ENCODE assay signal across 13 mouse cellular contexts in genomic region chr10:61764689-61765088, GRCm38 (mm10). TPM values are rescaled to one million over a fixed set of nuclear protein-coding genes. Genes with fewer than 3 reads are reported as not detected.
A peak's percentile ranks its signal among the peaks of the same experiment; 100 is the strongest.
DNase-seq lines count a peak whose midpoint lies in the region; ATAC-seq lines count a peak whose summit lies in the region.
"Had no signal": no experiment of that assay in that cellular context is flagged by ENCODE, and none has a peak within 500 bp of the region (broad histone marks: within the 10 kb centered on the region; RNA-seq: fewer than 3 reads in every experiment).

No protein-coding gene starts in this region.

- 26% methylated on average over 8 of the region's 8 CpGs for WGBS in heart, embryonic 12.5 days

- peak; percentile 47 for DNase-seq in kidney, postnatal 14 days
- DNase-seq in kidney, adult 18-20 months: no peak
- peak; percentile 52 for DNase-seq in cerebellum, adult 9-11 months
- DNase-seq in lung, postnatal 10 days: peak; percentile 75
- no peak for DNase-seq in layer of hippocampus, postnatal 25 days (ENCODE audit: extremely low spot score in 1 of 2, low spot score in 1 of 2)
- no peak for DNase-seq in B cell, adult 2 months
- DNase-seq: gastrocnemius, adult 2 months; thymus, postnatal 4 days had no signal

- H3K9ac ChIP-seq in heart, embryonic 12.5 days: no peak overlapping the region; the same call in 1 of the 2 replicates
- H3K9ac ChIP-seq: midbrain, embryonic 12.5 days had no signal

- peak overlapping the region; percentile 7; the same call in 1 of the 2 replicates for H3K4me3 ChIP-seq in heart, embryonic 12.5 days
- H3K4me3 ChIP-seq: gastrocnemius, adult 2 months; layer of hippocampus, adult 2 months; midbrain, embryonic 12.5 days had no signal

- H3K27me3 ChIP-seq in heart, embryonic 12.5 days (replicated peaks): no peaks in the 10 kb centered on the region

- no peaks in the 10 kb centered on the region for H3K36me3 ChIP-seq in heart, embryonic 12.5 days

- H3K4me1 ChIP-seq in heart, embryonic 12.5 days (replicated peaks): peaks cover 20% of the 10 kb centered on the region

- H3K27ac ChIP-seq in heart, embryonic 12.5 days (ENCODE audit: poor library complexity, severe bottlenecking): peak overlapping the region; percentile 70
- H3K27ac ChIP-seq: gastrocnemius, adult 2 months; layer of hippocampus, adult 2 months; midbrain, embryonic 12.5 days had no signal

- H3K4me2 ChIP-seq in heart, embryonic 12.5 days: peak overlapping the region; percentile 47
- H3K4me2 ChIP-seq: liver, embryonic 11.5 days; midbrain, embryonic 12.5 days had no signal

- no peaks in the 10 kb centered on the region for H3K9me3 ChIP-seq in heart, embryonic 12.5 days (replicated peaks)
- H3K9me3 ChIP-seq: midbrain, embryonic 12.5 days had no signal

- ATAC-seq in heart, embryonic 12.5 days (ENCODE audit: insufficient number of reproducible peaks, low FRiP score): peak; percentile 47; the same call in 1 of the 2 replicates
- no peak for ATAC-seq in erythroid progenitor cell, adult 5-6 weeks (replicated peaks; ENCODE audit: low FRiP score, poor library complexity, severe bottlenecking)

RNA-seq across cellular contexts. Expression of gene H2afy2, which starts 19.3 kb away (rescaled TPM):
- polyA plus RNA-seq in heart, embryonic 12.5 days (2016; fragmentation: Nextera tagmentation; extraction: Ambion mirVana): 72.7 and 76.0 TPM in 2 replicates
- total RNA-seq in layer of hippocampus, postnatal 25 days (2021): 10 to 100 TPM; 15.6 to 17.2 TPM
- not detected in 2 replicates for total RNA-seq in erythroid progenitor cell, adult 5-6 weeks (2015; ENCODE audit: low replicate concordance)
- total RNA-seq in erythroid progenitor cell, adult 5-6 weeks (2017; ENCODE audit: low replicate concordance): not detected in 2 replicates

RNA-seq across cellular contexts. Expression of gene Aifm2, which starts 49.6 kb away (rescaled TPM):
- 20.8 and 22.7 TPM in 2 replicates for polyA plus RNA-seq in heart, embryonic 12.5 days (2016; fragmentation: Nextera tagmentation; extraction: Ambion mirVana)
- 1 to 10 TPM; 5.8 to 6.4 TPM for total RNA-seq in layer of hippocampus, postnatal 25 days (2021)
- total RNA-seq in erythroid progenitor cell, adult 5-6 weeks (2015; ENCODE audit: low replicate concordance): 1.3 and 6.5 TPM in 2 replicates
- 1.8 and 9.9 TPM in 2 replicates for total RNA-seq in erythroid progenitor cell, adult 5-6 weeks (2017; ENCODE audit: low replicate concordance)

Comparison
In these comparisons a context has a peak if more than half of its experiments do, and no peak if none do; other contexts are left out.
1. DNase-seq: peak in kidney, postnatal 14 days (single experiment), cerebellum, adult 9-11 months (single experiment) and lung, postnatal 10 days (single experiment); none in kidney, adult 18-20 months (single experiment), layer of hippocampus, postnatal 25 days (0 of 2) and B cell, adult 2 months (0 of 2).
2. RNA of gene H2afy2, which starts 19.3 kb away (total RNA-seq): 15.6 to 17.2 TPM in layer of hippocampus, postnatal 25 days; not detected in erythroid progenitor cell, adult 5-6 weeks; every median in the first group is over 10 times any median in the second.